Mouse (Mus musculus) liver, adult 2 months (tissue): ENCODE data around the gene Elovl4. TPM values are rescaled to one million over a fixed set of nuclear protein-coding genes. Genes with fewer than 3 reads are reported as not detected.

Experiments used
- DNase-seq: peaks from one replicate; pipeline ENCODE4 v3.0.0-alpha.2; 2011; ENCODE audit warnings: low read depth, low spot score; ENCODE audit errors: extremely low read depth
- H3K27ac ChIP-seq: fragments of 200-500 bp; replicated peaks from 2 replicates; pipeline ENCODE4 v1.5.1; 2012; ENCODE audit warnings: low read depth, mild to moderate bottlenecking, control low read depth, inconsistent platforms, low read length; ENCODE audit not compliant: insufficient read depth
- H3K27me3 ChIP-seq: fragments of 200-500 bp; 2 replicates; pipeline ENCODE4 v1.6.1; 2012; ENCODE audit warnings: mild to moderate bottlenecking, moderate library complexity, low read length, inconsistent platforms; ENCODE audit not compliant: control insufficient read depth, insufficient read depth
- H3K36me3 ChIP-seq: fragments of 200-500 bp; 2 replicates; pipeline ENCODE4 v1.6.1; 2012; ENCODE audit warnings: low read length, inconsistent platforms; ENCODE audit not compliant: control insufficient read depth, insufficient read depth
- H3K4me1 ChIP-seq: fragments of 200-500 bp; 2 replicates; pipeline ENCODE4 v1.6.1; 2011; ENCODE audit warnings: low read length; ENCODE audit not compliant: control insufficient read depth, insufficient read depth
- H3K4me3 ChIP-seq: fragments of 200-500 bp; 2 replicates; pipeline ENCODE4 v1.5.1; 2011; ENCODE audit warnings: low read depth, mild to moderate bottlenecking, control low read depth, low read length, moderate library complexity; ENCODE audit not compliant: insufficient read depth
- H3K79me2 ChIP-seq: fragments of 200-500 bp; 2 replicates; pipeline ENCODE4 v1.6.1; 2012; ENCODE audit warnings: inconsistent platforms, mild to moderate bottlenecking, low read length, moderate library complexity; ENCODE audit not compliant: control insufficient read depth, insufficient read depth
- H3K9ac ChIP-seq: fragments of 200-500 bp; 2 replicates; pipeline ENCODE4 v1.6.1; 2012; ENCODE audit warnings: low read depth, mild to moderate bottlenecking, control low read depth, inconsistent platforms, low read length
- CTCF ChIP-seq: fragments of 200-500 bp; IDR thresholded peaks from 2 replicates; pipeline ENCODE4 v1.5.1; 2011; ENCODE audit warnings: low read depth, low read length, control low read depth
- POLR2A ChIP-seq: fragments of 200-500 bp; IDR thresholded peaks from 2 replicates; pipeline ENCODE4 v1.6.1; 2011; ENCODE audit warnings: low read length, control low read depth; ENCODE audit not compliant: insufficient read depth; ENCODE audit errors: extremely low read depth
- WGBS: fragments of 180-500 bp; shearing (Covaris S2); methylation state at CpG from one replicate; pipeline ENCODE4 v1.1.7; 2018; 5-methylcytosine and 5-hydroxymethylcytosine counted together
- polyA plus RNA-seq: library from polyadenylated mRNA; depleted of rRNA; stranded (reverse); fragments of >200 nt; gene quantifications from 2 replicates; pipeline ENCODE4 v1.2.3, GENCODE M21; 2012
- total RNA-seq: library from RNA; depleted of rRNA; stranded (reverse); fragments of >200 nt; gene quantifications from 2 replicates; pipeline ENCODE4 v1.2.3, GENCODE M21; 2014

Elovl4 gene
- total and polyA plus RNA-seq, 2 experiments = not detected

GRCm38 (mm10) chr9:83829896-83830295 is 23.8 kb upstream of the Elovl4 start:
- Histone ChIP-seq H3K27me3 (no peaks in the 10 kb centered on the region), H3K27ac (no peak overlapping the region), H3K4me1 (0 out of 2 replicates have a peak, but pooled peaks cover under 1% of the 10 kb centered on the region), H3K9ac (no peak overlapping the region), H3K4me3 (no peak overlapping the region), H3K36me3 (no peaks in the 10 kb centered on the region), H3K79me2 (no peaks in the 10 kb centered on the region)
- no peak for TF ChIP-seq CTCF
- no peak for TF ChIP-seq POLR2A
- no peak for DNase-seq
- WGBS = 81% methylated on average over 5 of the region's 5 CpGs

DNA sequence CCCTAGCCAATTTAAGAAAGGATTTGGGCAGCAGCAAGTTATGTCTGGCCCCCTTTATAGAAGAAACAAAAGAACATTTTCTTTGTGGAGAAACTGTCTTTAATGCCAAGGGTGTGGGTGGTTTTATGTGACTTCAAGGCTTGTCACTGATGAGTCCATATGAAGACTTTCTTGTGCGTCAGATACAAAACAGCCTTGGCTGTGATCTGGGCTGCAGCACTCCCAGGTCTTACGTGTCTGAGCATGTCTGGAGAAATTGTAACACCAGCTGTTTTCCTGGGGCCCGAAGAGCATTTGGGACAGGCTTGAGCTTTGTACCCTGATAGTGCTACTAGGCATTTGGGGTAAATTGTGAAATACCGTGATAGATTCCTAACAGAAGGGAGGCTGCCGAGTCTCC is 16.8 kb upstream of the Elovl4 start:
- DNase-seq = no peak
- Histone ChIP-seq H3K79me2 (no peaks in the 10 kb centered on the region), H3K36me3 (no peaks in the 10 kb centered on the region), H3K27me3 (no peaks in the 10 kb centered on the region), H3K4me3 (no peak overlapping the region), H3K27ac (no peak overlapping the region), H3K4me1 (no peaks in the 10 kb centered on the region), H3K9ac (no peak overlapping the region)
- WGBS = 51% methylated on average over 5 of the region's 5 CpGs
- TF ChIP-seq POLR2A = no peak
- no peak for TF ChIP-seq CTCF

DNA sequence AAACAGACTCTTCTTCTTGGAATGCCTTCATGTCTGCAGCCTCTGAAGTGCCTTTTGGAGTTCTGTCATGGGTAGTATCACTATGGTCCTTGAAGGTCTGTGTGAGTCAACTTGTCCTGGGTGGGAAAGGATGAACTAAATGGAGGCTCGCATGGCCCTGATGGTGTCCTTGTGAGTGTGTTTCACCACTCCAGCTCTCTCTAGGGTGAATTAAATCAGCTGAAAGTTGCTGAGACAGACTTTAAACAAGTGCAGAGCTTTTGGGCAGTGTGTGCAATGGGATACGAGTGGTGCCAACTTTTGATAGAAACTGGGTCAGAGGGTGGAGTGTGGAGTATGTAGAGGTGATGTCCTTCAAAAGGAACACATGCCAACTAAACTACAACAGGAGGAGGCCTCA is 14.9 kb upstream of the Elovl4 start:
- 31% methylated on average over 2 of the region's 2 CpGs for WGBS
- peak; percentile 30 for DNase-seq
- Histone ChIP-seq H3K27ac (no peak overlapping the region), H3K9ac (no peak overlapping the region), H3K27me3 (no peaks in the 10 kb centered on the region), H3K4me1 (no peaks in the 10 kb centered on the region), H3K36me3 (no peaks in the 10 kb centered on the region), H3K4me3 (no peak overlapping the region), H3K79me2 (no peaks in the 10 kb centered on the region)
- TF ChIP-seq CTCF (no peak), POLR2A (no peak)

- DNase-seq = no peak
- Histone ChIP-seq H3K27ac (no peak overlapping the region), H3K4me1 (no peaks in the 10 kb centered on the region), H3K79me2 (no peaks in the 10 kb centered on the region), H3K27me3 (no peaks in the 10 kb centered on the region), H3K4me3 (no peak overlapping the region), H3K9ac (no peak overlapping the region), H3K36me3 (no peaks in the 10 kb centered on the region)
- TF ChIP-seq POLR2A (no peak), CTCF (no peak)
- 87% methylated on average over 7 of the region's 7 CpGs for WGBS
Measured at GRCm38 (mm10) chr9:83819188-83819587, 13.1 kb upstream of the Elovl4 start.

- Histone ChIP-seq H3K9ac (no peak overlapping the region), H3K27me3 (peaks cover 10% of the 10 kb centered on the region), H3K27ac (no peak overlapping the region), H3K4me3 (no peak overlapping the region), H3K79me2 (no peaks in the 10 kb centered on the region), H3K36me3 (no peaks in the 10 kb centered on the region), H3K4me1 (peaks cover 3% of the 10 kb centered on the region)
- WGBS = 2% methylated on average over 2 of the region's 2 CpGs
- TF ChIP-seq CTCF (peak; percentile 27; the same call in 1 of the 2 replicates), POLR2A (no peak)
- peak; percentile 47 for DNase-seq
Measured at GRCm38 (mm10) chr9:83807562-83807961, 1.5 kb upstream of the Elovl4 start.

DNA sequence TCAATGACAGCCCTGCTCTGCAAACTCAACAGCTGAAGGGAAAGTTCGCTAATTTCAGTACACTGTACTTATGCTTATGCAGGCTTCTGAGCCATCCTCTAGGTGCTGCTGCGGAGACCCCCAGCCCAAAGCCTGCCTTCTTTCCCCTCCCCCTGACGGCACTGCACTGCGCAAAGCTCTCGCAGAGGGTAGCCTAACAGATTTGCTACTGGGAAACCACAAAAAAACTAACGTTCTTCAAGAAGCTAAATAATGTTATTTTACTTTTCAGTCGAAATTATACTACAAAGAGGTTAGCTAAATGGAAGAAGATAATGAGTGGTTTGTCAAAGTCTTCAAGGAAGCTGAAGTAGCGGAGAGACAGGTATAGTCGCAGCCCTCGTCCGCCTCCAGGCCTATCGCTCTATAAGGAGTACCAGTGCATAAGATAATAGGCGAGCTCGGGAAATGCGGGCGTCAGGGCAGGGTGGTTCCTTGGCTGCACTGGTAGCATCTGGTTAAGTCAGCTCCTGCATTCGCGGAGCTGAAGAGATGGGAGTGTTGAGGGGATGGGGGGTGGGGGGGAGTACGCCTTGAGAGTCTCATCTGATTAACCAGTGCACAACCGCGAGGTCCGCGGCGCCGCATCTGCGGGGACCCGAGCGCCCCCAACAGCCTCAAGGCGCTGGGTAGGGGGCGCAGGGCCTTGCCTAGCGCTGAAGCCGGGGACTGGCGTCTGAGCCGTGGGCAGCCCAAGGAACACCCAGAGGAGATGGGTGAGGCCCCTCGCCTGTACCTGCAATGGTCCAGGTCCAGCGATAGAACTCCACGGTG is 707 bp downstream of the Elovl4 start:
- WGBS = 4% methylated on average over 37 of the region's 37 CpGs
- Histone ChIP-seq H3K9ac (peak overlapping the region; percentile 21; the same call in 1 of the 2 replicates), H3K4me1 (peaks cover 3% of the 10 kb centered on the region), H3K79me2 (no peaks in the 10 kb centered on the region), H3K27me3 (peaks cover 10% of the 10 kb centered on the region), H3K4me3 (peak overlapping the region; percentile 48; the same call in 1 of the 2 replicates), H3K27ac (no peak overlapping the region), H3K36me3 (no peaks in the 10 kb centered on the region)
- DNase-seq = no peak
- no peak for TF ChIP-seq CTCF
- no peak for TF ChIP-seq POLR2A
